Mouse (Mus musculus) midbrain, embryonic 14.5 days (tissue): ENCODE results near the gene B3galt4. TPM values are rescaled to one million over a fixed set of nuclear protein-coding genes. Genes with fewer than 3 reads are reported as not detected.

Experiments
- ATAC-seq: fragments of 200-750 bp; cut with Nextera tagmentation; 2 replicates; pipeline ENCODE4 v1.8.0; 2017; ENCODE audit warnings: moderate number of reproducible peaks, moderate library complexity; ENCODE audit not compliant: low FRiP score, low TSS enrichment
- DNase-seq: peaks from one replicate; pipeline ENCODE4 v3.0.0-alpha.2; 2015
- H3K27ac ChIP-seq: fragments of 300-500 bp; sonication (generic); replicated peaks from 2 replicates; pipeline ENCODE4 v1.5.1; 2014; ENCODE audit warnings: mild to moderate bottlenecking, low read depth, low read length, moderate library complexity
- H3K27me3 ChIP-seq: fragments of 300-500 bp; sonication (generic); 2 replicates; pipeline ENCODE4 v1.6.1; 2014; ENCODE audit warnings: low read length, control low read depth, mixed read lengths; ENCODE audit not compliant: control insufficient read depth, insufficient read depth
- H3K36me3 ChIP-seq: fragments of 300-500 bp; sonication (generic); 2 replicates; pipeline ENCODE4 v1.6.1; 2014; ENCODE audit warnings: low read length, control low read depth; ENCODE audit not compliant: control insufficient read depth, insufficient read depth
- H3K4me1 ChIP-seq: fragments of 300-500 bp; sonication (generic); 2 replicates; pipeline ENCODE4 v1.6.1; 2014; ENCODE audit warnings: mild to moderate bottlenecking, antibody characterized with exemption, low read length, control low read depth; ENCODE audit not compliant: control insufficient read depth, insufficient read depth
- H3K4me2 ChIP-seq: fragments of 300-500 bp; sonication (generic); 2 replicates; pipeline ENCODE4 v1.6.1; 2014; ENCODE audit warnings: mild to moderate bottlenecking, low read length, moderate library complexity
- H3K4me3 ChIP-seq: fragments of 300-500 bp; sonication (generic); replicated peaks from 2 replicates; pipeline ENCODE4 v1.5.1; 2014; ENCODE audit warnings: low read depth, low read length
- H3K9ac ChIP-seq: fragments of 300-500 bp; sonication (generic); replicated peaks from 2 replicates; pipeline ENCODE4 v1.6.1; 2014; ENCODE audit warnings: mild to moderate bottlenecking, low read length, moderate library complexity
- H3K9me3 ChIP-seq: fragments of 300-500 bp; sonication (generic); 2 replicates; pipeline ENCODE4 v1.6.1; 2016; ENCODE audit warnings: low read length, control low read depth, mixed read lengths; ENCODE audit not compliant: control insufficient read depth
- WGBS: fragments of 180-500 bp; shearing (Covaris S2); extraction: QIAGEN DNeasy Blood & Tissue Kit; methylation state at CpG from one replicate; pipeline ENCODE4 v1.1.7; 2014; 5-methylcytosine and 5-hydroxymethylcytosine counted together
- polyA plus RNA-seq: library from polyadenylated mRNA; unstranded; fragments of >200 nt; fragmentation: Nextera tagmentation; extraction: Ambion mirVana; gene quantifications from 2 replicates; pipeline ENCODE4 v1.2.1, GENCODE M21; 2014

Gene B3galt4
- polyA plus RNA-seq, 1 experiment from 2014 or later = 8.0 TPM

DNA sequence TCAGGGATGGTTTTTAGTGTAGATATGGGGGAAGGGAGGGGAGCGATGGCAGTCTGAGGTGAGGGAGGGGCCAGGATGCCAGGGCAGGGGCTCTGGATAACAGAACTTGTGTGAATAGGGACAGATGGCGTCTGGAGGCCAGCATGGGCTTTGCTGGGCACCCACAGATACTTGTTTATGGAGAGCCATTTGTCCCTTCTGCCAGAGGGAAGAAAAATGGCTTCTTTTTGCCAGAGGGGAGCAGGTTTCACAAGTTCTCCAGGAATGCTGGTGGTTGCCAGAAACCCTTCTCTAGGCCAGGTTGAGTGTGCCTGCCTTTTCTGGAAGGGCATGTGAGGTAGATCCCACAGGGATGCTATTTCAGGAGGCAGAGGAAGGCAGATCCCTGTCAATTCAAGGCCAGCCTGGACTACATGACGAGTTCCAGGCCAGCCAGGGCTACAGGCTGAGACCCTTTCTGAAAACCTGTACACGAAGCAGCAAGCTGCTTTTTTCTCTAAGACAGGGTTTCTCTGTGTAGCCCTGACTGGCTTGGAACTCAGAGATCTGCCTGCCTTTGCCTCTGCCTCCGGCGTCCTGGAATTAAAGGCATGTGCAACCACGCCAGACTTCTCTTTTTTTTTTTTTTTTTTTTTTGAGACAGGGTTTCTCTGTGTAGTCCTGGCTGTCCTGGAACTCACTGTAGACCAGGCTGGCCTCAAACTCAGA is 50.9 kb downstream of the B3galt4 start:
- Histone ChIP-seq H3K4me2 (no peak overlapping the region), H3K27ac (no peak overlapping the region), H3K4me3 (no peak overlapping the region), H3K4me1 (no peaks in the 10 kb centered on the region), H3K9ac (no peak overlapping the region), H3K36me3 (no peaks in the 10 kb centered on the region), H3K9me3 (no peaks in the 10 kb centered on the region), H3K27me3 (no peaks in the 10 kb centered on the region)
- DNase-seq (no peak), ATAC-seq (no peak)
- 74% methylated on average over 7 of the region's 7 CpGs for WGBS

Other genes starting within 250 kb of the B3galt4 start
- 45.2 and 62.6 TPM in 2 replicates for gene March2, start 232.8 kb downstream of the B3galt4 start, polyA plus RNA-seq
- gene Rab11b, start 191.0 kb downstream of the B3galt4 start, polyA plus RNA-seq = 417 and 541 TPM in 2 replicates
- gene Angptl4, start 169.7 kb downstream of the B3galt4 start, polyA plus RNA-seq = 8.0 and 18.4 TPM in 2 replicates
- gene Kank3, start 141.0 kb downstream of the B3galt4 start, polyA plus RNA-seq = 39.5 and 45.8 TPM in 2 replicates
- gene Rps28, start 126.9 kb downstream of the B3galt4 start, polyA plus RNA-seq = 653 and 777 TPM in 2 replicates
- gene Ndufa7, start 126.9 kb downstream of the B3galt4 start, polyA plus RNA-seq = 497 and 604 TPM in 2 replicates
- 55.1 and 59.8 TPM in 2 replicates for gene Cd320, start 108.4 kb downstream of the B3galt4 start, polyA plus RNA-seq
- gene Gm7029, start 77.7 kb downstream of the B3galt4 start, polyA plus RNA-seq = not detected in 2 replicates
- gene Kifc1, start 60.8 kb downstream of the B3galt4 start, polyA plus RNA-seq = 2.2 and 2.5 TPM in 2 replicates
- 1.1 TPM in 1 of 2 replicates, not detected in the other for gene Platr17, start 46.4 kb downstream of the B3galt4 start, polyA plus RNA-seq
- 40.7 and 44.6 TPM in 2 replicates for gene Daxx, start 42.1 kb downstream of the B3galt4 start, polyA plus RNA-seq
- gene Tapbp, start 35.6 kb downstream of the B3galt4 start, polyA plus RNA-seq = 18.3 and 20.6 TPM in 2 replicates
- gene Zbtb22, start 35.6 kb downstream of the B3galt4 start, polyA plus RNA-seq = 12.1 and 13.1 TPM in 2 replicates
- gene Rgl2, start 21.9 kb downstream of the B3galt4 start, polyA plus RNA-seq = 47.2 and 50.3 TPM in 2 replicates
- gene Pfdn6, start 11.1 kb downstream of the B3galt4 start, polyA plus RNA-seq = 167 and 188 TPM in 2 replicates
- 15.5 and 16.9 TPM in 2 replicates for gene Wdr46, start 10.8 kb downstream of the B3galt4 start, polyA plus RNA-seq
- 50.6 and 63.2 TPM in 2 replicates for gene Vps52, start 4.3 kb upstream of the B3galt4 start, polyA plus RNA-seq
- 872 and 980 TPM in 2 replicates for gene Rps18, start 4.5 kb upstream of the B3galt4 start, polyA plus RNA-seq
- gene H2-K1, start 48.9 kb upstream of the B3galt4 start, polyA plus RNA-seq = 10.5 and 15.5 TPM in 2 replicates
- 9.1 and 18.5 TPM in 2 replicates for gene Ring1, start 73.2 kb upstream of the B3galt4 start, polyA plus RNA-seq
- 56.1 and 75.0 TPM in 2 replicates for gene H2-Ke6, start 76.6 kb upstream of the B3galt4 start, polyA plus RNA-seq
- 95.7 and 97.0 TPM in 2 replicates for gene Slc39a7, start 80.2 kb upstream of the B3galt4 start, polyA plus RNA-seq
- 33.3 and 33.4 TPM in 2 replicates for gene Rxrb, start 80.3 kb upstream of the B3galt4 start, polyA plus RNA-seq
- 2.4 and 2.9 TPM in 2 replicates for gene Col11a2, start 87.9 kb upstream of the B3galt4 start, polyA plus RNA-seq
- not detected in 2 replicates for gene H2-Oa, start 140.9 kb upstream of the B3galt4 start, polyA plus RNA-seq
- gene H2-DMa, start 168.1 kb upstream of the B3galt4 start, polyA plus RNA-seq = 16.7 and 20.4 TPM in 2 replicates
- 160 and 171 TPM in 2 replicates for gene Brd2, start 171.1 kb upstream of the B3galt4 start, polyA plus RNA-seq
- 0.15 and 0.18 TPM in 2 replicates for gene H2-DMb2, start 191.8 kb upstream of the B3galt4 start, polyA plus RNA-seq
- 0.38 and 0.91 TPM in 2 replicates for gene H2-DMb1, start 201.6 kb upstream of the B3galt4 start, polyA plus RNA-seq
- 1.1 and 2.9 TPM in 2 replicates for gene Tap1, start 236.1 kb upstream of the B3galt4 start, polyA plus RNA-seq
- 1.0 and 2.2 TPM in 2 replicates for gene Psmb9, start 236.3 kb upstream of the B3galt4 start, polyA plus RNA-seq
- gene Psmb8, start 246.2 kb upstream of the B3galt4 start, polyA plus RNA-seq = 1.1 and 5.1 TPM in 2 replicates